Mouse (Mus musculus) erythroblast, embryonic 14.5 days (primary cell): ENCODE data around the gene Phf24.

Experiments used
- GATA1 ChIP-seq: IDR thresholded peaks from 2 replicates; pipeline ENCODE4 v1.6.1; 2012; ENCODE audit warnings: low read length, inconsistent platforms, mixed read lengths
- TAL1 ChIP-seq: IDR thresholded peaks from 3 replicates; pipeline ENCODE4 v1.6.1; 2012; ENCODE audit warnings: low read length, inconsistent platforms, mixed read lengths

DNA sequence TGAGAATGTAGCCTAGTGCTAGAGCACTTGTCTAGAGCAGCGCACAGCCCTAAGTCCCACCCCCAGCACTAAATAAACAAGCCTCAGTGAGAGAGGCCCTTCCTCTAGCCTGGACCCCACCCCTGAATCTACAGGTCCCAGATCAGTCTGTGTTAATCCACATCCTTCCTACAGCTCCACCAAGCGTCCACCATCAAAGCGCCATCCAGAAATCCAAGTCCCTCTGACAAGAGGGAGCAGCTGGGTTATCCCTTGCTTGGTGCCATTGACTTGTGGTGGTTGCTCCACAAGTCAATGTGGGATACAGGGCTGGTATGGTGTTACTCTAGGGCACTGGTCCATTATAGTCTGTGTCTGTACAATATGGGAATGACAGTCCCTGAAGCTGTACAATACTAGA, 38.7 kb downstream of the Phf24 start:
- TF ChIP-seq TAL1 (no peak), GATA1 (no peak)
